Mouse (Mus musculus): Measurements from ENCODE around the gene Bend4. TPM values are rescaled to one million over a fixed set of nuclear protein-coding genes. Genes with fewer than 3 reads are reported as not detected.

Bend4 gene
- polyA plus RNA-seq, 1 experiment from 2014 or later, result 7.8 TPM

- no peak overlapping the region for H3K27ac ChIP-seq (replicated peaks)
- H3K9me3 ChIP-seq, result no peaks in the 10 kb centered on the region
- no peaks in the 10 kb centered on the region for H3K4me1 ChIP-seq
- no peaks in the 10 kb centered on the region for H3K36me3 ChIP-seq
- WGBS, result 78% methylated on average over 2 of the region's 2 CpGs
- peak; percentile 63 for ATAC-seq (ENCODE audit: low FRiP score, low read depth)
- H3K4me2 ChIP-seq (replicated peaks), result no peak overlapping the region
- no peak overlapping the region for H3K9ac ChIP-seq (replicated peaks)
- H3K27me3 ChIP-seq, result no peaks in the 10 kb centered on the region
- H3K4me3 ChIP-seq, result no peak overlapping the region
Observed at GRCm38 (mm10) chr5:67381690-67382089, 46.4 kb downstream of the Bend4 start.

GRCm38 (mm10) chr5:67377044-67377621, 51.0 kb downstream of the Bend4 start:
- H3K4me2 ChIP-seq (replicated peaks), result no peak overlapping the region
- H3K4me3 ChIP-seq, result no peak overlapping the region
- H3K4me1 ChIP-seq, result no peaks in the 10 kb centered on the region
- no peak overlapping the region for H3K9ac ChIP-seq (replicated peaks)
- H3K27ac ChIP-seq (replicated peaks), result no peak overlapping the region
- 85% methylated on average over 8 of the region's 8 CpGs for WGBS
- H3K27me3 ChIP-seq, result no peaks in the 10 kb centered on the region
- no peak for ATAC-seq (ENCODE audit: low FRiP score, low read depth)
- H3K36me3 ChIP-seq, result no peaks in the 10 kb centered on the region
- no peaks in the 10 kb centered on the region for H3K9me3 ChIP-seq

DNA sequence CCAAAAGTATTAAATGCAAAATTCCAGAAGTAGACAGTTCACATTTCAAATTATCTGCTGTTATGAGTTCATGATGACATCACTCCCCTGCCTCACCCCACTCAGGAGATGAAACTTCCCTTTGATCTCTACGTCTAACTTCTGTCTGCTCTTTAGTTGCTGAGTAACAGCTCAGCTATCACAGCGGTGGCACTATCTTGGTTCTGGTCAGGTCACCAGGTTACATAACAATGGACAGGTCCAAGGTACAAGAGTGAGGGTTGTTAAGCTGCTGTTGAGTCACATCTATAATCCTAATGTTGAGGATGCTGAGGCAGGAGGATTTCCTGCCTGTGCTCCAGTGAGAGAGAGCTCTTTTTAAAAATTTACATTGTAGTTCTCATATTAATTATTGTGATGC, 65.2 kb downstream of the Bend4 start:
- Histone ChIP-seq H3K4me3 (no peak overlapping the region), H3K27ac (replicated peaks) (no peak overlapping the region), H3K27me3 (no peaks in the 10 kb centered on the region), H3K9ac (replicated peaks) (no peak overlapping the region), H3K4me1 (no peaks in the 10 kb centered on the region), H3K36me3 (no peaks in the 10 kb centered on the region), H3K4me2 (replicated peaks) (no peak overlapping the region), H3K9me3 (no peaks in the 10 kb centered on the region)
- 79% methylated on average over 2 of the region's 2 CpGs for WGBS
- no peak for ATAC-seq (ENCODE audit: low FRiP score, low read depth)

- H3K36me3 ChIP-seq, result no peaks in the 10 kb centered on the region
- H3K9me3 ChIP-seq, result no peaks in the 10 kb centered on the region
- no peaks in the 10 kb centered on the region for H3K4me1 ChIP-seq
- H3K27me3 ChIP-seq, result no peaks in the 10 kb centered on the region
- no peak overlapping the region for H3K4me2 ChIP-seq (replicated peaks)
- H3K27ac ChIP-seq (replicated peaks), result no peak overlapping the region
- no peak overlapping the region for H3K4me3 ChIP-seq
- WGBS, result 91% methylated on average over 10 of the region's 10 CpGs
- H3K9ac ChIP-seq (replicated peaks), result no peak overlapping the region
- no peak for ATAC-seq (ENCODE audit: low FRiP score, low read depth)
Observed at GRCm38 (mm10) chr5:67362316-67362715, 65.8 kb downstream of the Bend4 start.

DNA sequence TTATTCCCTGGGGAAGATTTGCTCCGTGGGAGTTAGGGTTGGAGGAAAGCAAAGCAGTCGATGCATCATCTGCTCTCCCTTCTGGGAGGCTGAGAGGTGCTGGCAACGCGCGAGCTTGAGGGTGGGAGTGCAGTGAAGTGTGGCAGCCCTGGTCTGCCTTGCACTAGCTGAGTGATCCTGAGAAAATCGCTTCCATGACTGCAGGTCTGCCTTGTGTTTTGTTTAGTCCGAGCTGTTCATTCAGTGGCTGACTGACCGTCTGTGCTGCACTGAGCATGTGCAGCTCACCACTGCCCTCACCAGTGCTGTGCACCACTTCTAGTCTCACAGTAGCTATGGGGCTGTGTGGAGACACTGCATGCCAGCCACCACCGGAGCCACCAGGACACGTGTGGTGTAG, 79.2 kb downstream of the Bend4 start:
- 72% methylated on average over 10 of the region's 10 CpGs for WGBS
- Histone ChIP-seq H3K9ac (replicated peaks) (no peak overlapping the region), H3K27me3 (no peaks in the 10 kb centered on the region), H3K36me3 (peaks cover 72% of the 10 kb centered on the region), H3K27ac (replicated peaks) (no peak overlapping the region), H3K9me3 (no peaks in the 10 kb centered on the region), H3K4me2 (replicated peaks) (no peak overlapping the region), H3K4me1 (no peaks in the 10 kb centered on the region), H3K4me3 (no peak overlapping the region)
- no peak for ATAC-seq (ENCODE audit: low FRiP score, low read depth)

GRCm38 (mm10) chr5:67347060-67347459, 81.0 kb downstream of the Bend4 start:
- Histone ChIP-seq H3K9me3 (no peaks in the 10 kb centered on the region), H3K4me3 (no peak overlapping the region), H3K27ac (replicated peaks) (no peak overlapping the region), H3K9ac (replicated peaks) (no peak overlapping the region), H3K36me3 (peaks cover 78% of the 10 kb centered on the region), H3K4me1 (no peaks in the 10 kb centered on the region), H3K27me3 (no peaks in the 10 kb centered on the region), H3K4me2 (replicated peaks) (no peak overlapping the region)
- WGBS, result 99% methylated on average over 2 of the region's 2 CpGs
- no peak for ATAC-seq (ENCODE audit: low FRiP score, low read depth)

Other genes starting within 250 kb of the Bend4 start
- gene Tmem33, start 167.7 kb downstream of the Bend4 start, polyA plus RNA-seq (2016; fragmentation: Nextera tagmentation; extraction: Ambion mirVana), result 99.3 and 106 TPM in 2 replicates
- gene Slc30a9, start 121.4 kb downstream of the Bend4 start, polyA plus RNA-seq (2016; fragmentation: Nextera tagmentation; extraction: Ambion mirVana), result 147 and 149 TPM in 2 replicates
- gene Shisa3, start 179.6 kb upstream of the Bend4 start, polyA plus RNA-seq (2016; fragmentation: Nextera tagmentation; extraction: Ambion mirVana), result 24.2 and 26.4 TPM in 2 replicates

Measured in midbrain, embryonic 12.5 days (tissue).